Mouse (Mus musculus) right cerebral cortex, adult 2 months (tissue): Measurements from ENCODE around the gene Sel1l2.
A peak's percentile ranks its signal among the peaks of the same experiment; 100 is the strongest.
"Not testable (repeated sequence)": the region's sequence is repeated elsewhere in the genome, so short reads cannot be mapped to it uniquely, and the experiment has no call there.

Experiments
- DNase-seq, 2 experiments: peaks; one replicate each; pipeline ENCODE4 v3.0.0; 2021 to 2022; ENCODE audit warnings: low spot score in 2 of 2

Gene Sel1l2

DNA sequence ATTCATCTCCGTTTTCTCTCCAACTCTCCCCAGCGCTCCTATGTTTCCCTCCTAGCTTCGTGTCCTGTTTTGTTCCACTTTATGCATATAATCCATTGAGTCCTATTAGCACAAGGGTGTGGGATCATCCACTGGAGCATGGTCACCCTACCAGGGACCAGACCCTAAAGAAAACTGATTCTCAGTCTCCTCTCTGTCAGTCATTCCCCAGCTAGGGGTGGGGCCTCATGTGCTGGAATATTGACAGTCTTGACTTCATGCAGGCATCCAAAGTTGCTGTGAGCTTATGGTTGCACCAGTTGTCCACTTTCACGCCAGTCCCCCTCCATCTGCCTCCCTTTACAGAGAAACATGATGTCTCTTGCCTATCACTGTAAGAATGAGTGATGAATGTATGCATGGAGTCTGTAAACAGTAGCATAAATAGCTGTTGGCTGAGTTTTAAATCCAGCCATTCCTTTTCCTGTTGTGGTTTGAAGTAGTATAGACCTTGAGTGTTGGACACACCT, 174.9 kb downstream of the Sel1l2 start:
- DNase-seq, result no peak

- no peak for DNase-seq
These were observed 185.8 kb downstream of the Sel1l2 start for GRCm38 (mm10) chr2:140203756-140204155.

- peak; percentile 31 to 33 for DNase-seq
These were observed 186.9 kb downstream of the Sel1l2 start for GRCm38 (mm10) chr2:140202573-140202972.

GRCm38 (mm10) chr2:140200713-140201112, 188.8 kb downstream of the Sel1l2 start:
- no peak for DNase-seq

- DNase-seq, result not testable (repeated sequence)
These were observed 203.8 kb downstream of the Sel1l2 start for GRCm38 (mm10) chr2:140185685-140186210.
